Mouse (Mus musculus) ES-Bruce4 (cell line): ENCODE data around the gene Gm20662.

ENCODE experiments used
- CTCF ChIP-seq: IDR thresholded peaks from one replicate; pipeline ENCODE4 v1.8.1; 2011; ENCODE audit warnings: low read depth, low read length
- EP300 ChIP-seq: IDR thresholded peaks from 2 replicates; pipeline ENCODE4 v1.6.1; 2011; ENCODE audit warnings: low read depth, low read length; ENCODE audit not compliant: insufficient read depth

DNA sequence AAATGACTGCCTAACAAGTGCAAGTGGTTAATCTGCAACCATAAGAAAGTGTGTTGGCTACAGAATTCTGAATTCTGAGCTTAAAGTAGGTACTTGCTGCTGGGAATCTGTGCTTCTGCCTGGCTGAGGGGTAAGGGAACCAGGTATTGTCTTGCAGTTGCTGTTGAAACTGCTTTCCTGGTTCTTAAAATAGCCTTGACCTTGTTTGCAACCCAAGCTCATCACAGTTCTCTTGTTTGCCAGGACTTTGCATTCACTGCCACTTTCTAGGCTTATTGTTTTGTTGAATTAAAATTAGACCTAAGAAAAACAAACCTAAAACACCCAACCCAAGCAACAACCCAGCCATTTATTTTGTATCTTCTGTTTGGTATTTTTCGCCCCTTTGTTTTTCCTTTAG lies 24.6 kb downstream of the Gm20662 start:
- no peak for TF ChIP-seq CTCF
- no peak for TF ChIP-seq EP300
